Mouse (Mus musculus): ENCODE results near the gene B4galt5. TPM values are rescaled to one million over a fixed set of nuclear protein-coding genes. Genes with fewer than 3 reads are reported as not detected.

Gene B4galt5
- polyA plus RNA-seq, 1 experiment from 2014 or later: 3.2 TPM

GRCm38 (mm10) chr2:167332336-167332987 is 16.5 kb downstream of the B4galt5 start:
- no peak for TF ChIP-seq CTCF (IDR thresholded peaks at IDR 0.05; ENCODE audit: low read depth)
- TF ChIP-seq EP300 (IDR thresholded peaks at IDR 0.05; ENCODE audit: low read depth): peak; percentile 31; the same call in 1 of the 2 replicates
- Histone ChIP-seq H3K4me2 (ENCODE audit: low read depth, low read length) (no peak overlapping the region), H3K27ac (ENCODE audit: low read depth) (peak overlapping the region; percentile 70), H3K9me3 (ENCODE audit: low read length) (no peaks in the 10 kb centered on the region), H3K9ac (replicated peaks) (no peak overlapping the region), H3K27me3 (ENCODE audit: insufficient read depth, low read length) (no peaks in the 10 kb centered on the region), H3K36me3 (replicated peaks; ENCODE audit: insufficient read depth, low read length) (no peaks in the 10 kb centered on the region), H3K4me3 (ENCODE audit: low read depth, low read length) (no peak overlapping the region), H3K4me1 (ENCODE audit: insufficient read depth) (peaks cover 39% of the 10 kb centered on the region)
- peak; percentile 80 for ATAC-seq
- DNase-seq: no peak
- WGBS (ENCODE audit: insufficient replicate concordance): 63% methylated on average over 7 of the region's 7 CpGs

- no peak overlapping the region; the same call in 1 of the 2 replicates for H3K9ac ChIP-seq (replicated peaks)
- peaks cover 33% of the 10 kb centered on the region for H3K4me1 ChIP-seq (ENCODE audit: insufficient read depth)
- no peak overlapping the region for H3K4me2 ChIP-seq (ENCODE audit: low read depth, low read length)
- ATAC-seq (no peak), DNase-seq (no peak)
- H3K36me3 ChIP-seq (replicated peaks; ENCODE audit: insufficient read depth, low read length): no peaks in the 10 kb centered on the region
- no peaks in the 10 kb centered on the region for H3K27me3 ChIP-seq (ENCODE audit: insufficient read depth, low read length)
- no peaks in the 10 kb centered on the region for H3K9me3 ChIP-seq (ENCODE audit: low read length)
- no peak overlapping the region for H3K4me3 ChIP-seq (ENCODE audit: low read depth, low read length)
- WGBS (ENCODE audit: insufficient replicate concordance): 49% methylated on average over 5 of the region's 5 CpGs
- TF ChIP-seq CTCF (IDR thresholded peaks at IDR 0.05; ENCODE audit: low read depth): no peak
- TF ChIP-seq EP300 (IDR thresholded peaks at IDR 0.05; ENCODE audit: low read depth): no peak
- H3K27ac ChIP-seq (ENCODE audit: low read depth): peak overlapping the region; percentile 70
These were observed 17.5 kb downstream of the B4galt5 start for GRCm38 (mm10) chr2:167331432-167331921.

GRCm38 (mm10) chr2:167330581-167330980 is 18.4 kb downstream of the B4galt5 start:
- no peak overlapping the region for H3K4me2 ChIP-seq (ENCODE audit: low read depth, low read length)
- no peaks in the 10 kb centered on the region for H3K27me3 ChIP-seq (ENCODE audit: insufficient read depth, low read length)
- H3K4me1 ChIP-seq (ENCODE audit: insufficient read depth): peaks cover 26% of the 10 kb centered on the region
- TF ChIP-seq EP300 (IDR thresholded peaks at IDR 0.05; ENCODE audit: low read depth) (no peak), CTCF (IDR thresholded peaks at IDR 0.05; ENCODE audit: low read depth) (no peak)
- DNase-seq (no peak), ATAC-seq (no peak)
- no peak overlapping the region for H3K4me3 ChIP-seq (ENCODE audit: low read depth, low read length)
- H3K27ac ChIP-seq (ENCODE audit: low read depth): no peak overlapping the region
- 79% methylated on average over 5 of the region's 5 CpGs for WGBS (ENCODE audit: insufficient replicate concordance)
- H3K9me3 ChIP-seq (ENCODE audit: low read length): no peaks in the 10 kb centered on the region
- H3K36me3 ChIP-seq (replicated peaks; ENCODE audit: insufficient read depth, low read length): no peaks in the 10 kb centered on the region
- H3K9ac ChIP-seq (replicated peaks): no peak overlapping the region

GRCm38 (mm10) chr2:167329478-167330262 is 19.3 kb downstream of the B4galt5 start:
- H3K9ac ChIP-seq (replicated peaks): no peak overlapping the region
- no peak for TF ChIP-seq CTCF (IDR thresholded peaks at IDR 0.05; ENCODE audit: low read depth)
- no peak for TF ChIP-seq EP300 (IDR thresholded peaks at IDR 0.05; ENCODE audit: low read depth)
- no peak for ATAC-seq
- no peak overlapping the region for H3K4me2 ChIP-seq (ENCODE audit: low read depth, low read length)
- H3K27ac ChIP-seq (ENCODE audit: low read depth): no peak overlapping the region
- no peak overlapping the region for H3K4me3 ChIP-seq (ENCODE audit: low read depth, low read length)
- H3K27me3 ChIP-seq (ENCODE audit: insufficient read depth, low read length): no peaks in the 10 kb centered on the region
- 84% methylated on average over 9 of the region's 9 CpGs for WGBS (ENCODE audit: insufficient replicate concordance)
- H3K4me1 ChIP-seq (ENCODE audit: insufficient read depth): peaks cover 20% of the 10 kb centered on the region
- DNase-seq: no peak
- no peaks in the 10 kb centered on the region for H3K9me3 ChIP-seq (ENCODE audit: low read length)
- H3K36me3 ChIP-seq (replicated peaks; ENCODE audit: insufficient read depth, low read length): no peaks in the 10 kb centered on the region

- DNase-seq: no peak
- H3K27ac ChIP-seq (ENCODE audit: low read depth): no peak overlapping the region
- no peaks in the 10 kb centered on the region for H3K9me3 ChIP-seq (ENCODE audit: low read length)
- H3K36me3 ChIP-seq (replicated peaks; ENCODE audit: insufficient read depth, low read length): no peaks in the 10 kb centered on the region
- H3K27me3 ChIP-seq (ENCODE audit: insufficient read depth, low read length): no peaks in the 10 kb centered on the region
- 65% methylated on average over 6 of the region's 6 CpGs for WGBS (ENCODE audit: insufficient replicate concordance)
- H3K9ac ChIP-seq (replicated peaks): no peak overlapping the region
- H3K4me1 ChIP-seq (ENCODE audit: insufficient read depth): peaks cover 19% of the 10 kb centered on the region
- no peak for ATAC-seq
- H3K4me3 ChIP-seq (ENCODE audit: low read depth, low read length): no peak overlapping the region
- H3K4me2 ChIP-seq (ENCODE audit: low read depth, low read length): no peak overlapping the region
- TF ChIP-seq EP300 (IDR thresholded peaks at IDR 0.05; ENCODE audit: low read depth): no peak
- no peak for TF ChIP-seq CTCF (IDR thresholded peaks at IDR 0.05; ENCODE audit: low read depth)
These were observed 20.6 kb downstream of the B4galt5 start for GRCm38 (mm10) chr2:167328340-167328739.

- TF ChIP-seq EP300 (IDR thresholded peaks at IDR 0.05; ENCODE audit: low read depth) (no peak), CTCF (IDR thresholded peaks at IDR 0.05; ENCODE audit: low read depth) (no peak)
- Histone ChIP-seq H3K27me3 (ENCODE audit: insufficient read depth, low read length) (no peaks in the 10 kb centered on the region), H3K27ac (ENCODE audit: low read depth) (no peak overlapping the region), H3K4me3 (ENCODE audit: low read depth, low read length) (no peak overlapping the region), H3K4me1 (ENCODE audit: insufficient read depth) (peaks cover 11% of the 10 kb centered on the region), H3K36me3 (replicated peaks; ENCODE audit: insufficient read depth, low read length) (no peaks in the 10 kb centered on the region), H3K9ac (replicated peaks) (no peak overlapping the region), H3K4me2 (ENCODE audit: low read depth, low read length) (no peak overlapping the region), H3K9me3 (ENCODE audit: low read length) (no peaks in the 10 kb centered on the region)
- no peak for DNase-seq
- WGBS (ENCODE audit: insufficient replicate concordance): 77% methylated on average over 9 of the region's 9 CpGs
- no peak for ATAC-seq
These were observed 22.4 kb downstream of the B4galt5 start for GRCm38 (mm10) chr2:167326582-167326981.

All from liver, postnatal 0 days (tissue).